Comparison of ENCODE assay signal across 13 mouse cellular contexts in genomic region chr14:54190305-54191025, GRCm38 (mm10).
A peak's percentile ranks its signal among the peaks of the same experiment; 100 is the strongest.
DNase-seq lines count a peak whose midpoint lies in the region; ATAC-seq lines count a peak whose summit lies in the region.
"Had no signal": no experiment of that assay in that cellular context is flagged by ENCODE, and none has a peak within 500 bp of the region (broad histone marks: within the 10 kb centered on the region; RNA-seq: fewer than 3 reads in every experiment).

No protein-coding gene starts in this region.

- no peak overlapping the region for H3K4me2 ChIP-seq in heart, embryonic 14.5 days (ENCODE audit: low read length)
- no peak overlapping the region for H3K4me2 ChIP-seq in lung, embryonic 16.5 days (ENCODE audit: low read depth, low read length)
- no peak overlapping the region for H3K4me2 ChIP-seq in embryonic facial prominence, embryonic 12.5 days (replicated peaks)
- H3K4me2 ChIP-seq: forebrain, embryonic 12.5 days had no signal

- H3K36me3 ChIP-seq in heart, embryonic 14.5 days (ENCODE audit: control insufficient read depth, insufficient read depth, low read length), result no peaks in the 10 kb centered on the region
- H3K36me3 ChIP-seq in lung, embryonic 16.5 days (ENCODE audit: control insufficient read depth, insufficient read depth, low read length), result no peaks in the 10 kb centered on the region
- H3K36me3 ChIP-seq in embryonic facial prominence, embryonic 12.5 days, result no peaks in the 10 kb centered on the region
- H3K36me3 ChIP-seq: forebrain, embryonic 12.5 days had no signal

- peak overlapping the region; percentile 81 to 82 for H3K27ac ChIP-seq in heart, embryonic 14.5 days (replicated peaks in 1 of 2; ENCODE audit: control insufficient read depth in 1 of 2, insufficient read depth in 1 of 2, low read depth in 2 of 2, low read length in 2 of 2)
- peak overlapping the region; percentile 41 for H3K27ac ChIP-seq in lung, embryonic 16.5 days (ENCODE audit: low read length)
- peak overlapping the region; percentile 48; the same call in 1 of the 2 replicates for H3K27ac ChIP-seq in embryonic facial prominence, embryonic 12.5 days
- H3K27ac ChIP-seq: forebrain, embryonic 12.5 days; liver, embryonic 14.5 days had no signal

- 43% methylated on average over 7 of the region's 7 CpGs for WGBS in heart, embryonic 14.5 days
- 49% methylated on average over 7 of the region's 7 CpGs for WGBS in lung, embryonic 16.5 days
- WGBS in embryonic facial prominence, embryonic 12.5 days, result 63% methylated on average over 7 of the region's 7 CpGs

- no peaks in the 10 kb centered on the region for H3K27me3 ChIP-seq in heart, embryonic 14.5 days (ENCODE audit: control insufficient read depth, insufficient read depth, low read length)
- no peaks in the 10 kb centered on the region for H3K27me3 ChIP-seq in lung, embryonic 16.5 days (ENCODE audit: control insufficient read depth, insufficient read depth, low read depth, low read length)
- H3K27me3 ChIP-seq in embryonic facial prominence, embryonic 12.5 days, result no peaks in the 10 kb centered on the region
- H3K27me3 ChIP-seq: forebrain, embryonic 12.5 days had no signal

- H3K9me3 ChIP-seq in heart, embryonic 14.5 days (ENCODE audit: control insufficient read depth, low read length), result no peaks in the 10 kb centered on the region
- no peaks in the 10 kb centered on the region for H3K9me3 ChIP-seq in lung, embryonic 16.5 days (ENCODE audit: control insufficient read depth, low read length)
- H3K9me3 ChIP-seq in embryonic facial prominence, embryonic 12.5 days, result no peaks in the 10 kb centered on the region
- H3K9me3 ChIP-seq: forebrain, embryonic 12.5 days had no signal

- H3K9ac ChIP-seq in heart, embryonic 14.5 days (ENCODE audit: low read length), result no peak overlapping the region
- no peak overlapping the region for H3K9ac ChIP-seq in lung, embryonic 16.5 days (ENCODE audit: low read length)
- no peak overlapping the region for H3K9ac ChIP-seq in embryonic facial prominence, embryonic 12.5 days
- H3K9ac ChIP-seq: forebrain, embryonic 12.5 days; liver, embryonic 14.5 days had no signal

- DNase-seq in heart, postnatal 25 days (ENCODE audit: low spot score), result no peak
- no peak for DNase-seq in lung, adult 18-20 months
- peak; percentile 37 for DNase-seq in lung, postnatal 10 days
- DNase-seq in cerebellum, postnatal 4 days (ENCODE audit: low spot score in 2 of 2), result no peak
- DNase-seq in gastrocnemius, postnatal 36 days, result no peak
- DNase-seq: cerebellum, postnatal 14 days; right cerebral cortex, postnatal 14 days; thymus, postnatal 14 days had no signal

- peak; percentile 58 for ATAC-seq in heart, embryonic 14.5 days (ENCODE audit: insufficient number of reproducible peaks, insufficient read depth, low FRiP score, low read depth)
- ATAC-seq in lung, embryonic 16.5 days (ENCODE audit: low read depth), result peak; percentile 39
- no peak for ATAC-seq in embryonic facial prominence, embryonic 12.5 days (ENCODE audit: insufficient number of reproducible peaks, insufficient read depth, low FRiP score, low TSS enrichment)

- H3K4me1 ChIP-seq in heart, embryonic 14.5 days (ENCODE audit: control insufficient read depth in 2 of 2, insufficient read depth in 2 of 2, low read length in 2 of 2), result peaks cover 36 to 59% of the 10 kb centered on the region in 2 experiments
- H3K4me1 ChIP-seq in lung, embryonic 16.5 days (replicated peaks; ENCODE audit: control insufficient read depth, insufficient read depth, low read length), result 0 out of 2 replicates have a peak, but pooled peaks cover 8% of the 10 kb centered on the region
- H3K4me1 ChIP-seq in embryonic facial prominence, embryonic 12.5 days, result peaks cover 7% of the 10 kb centered on the region; the same call in 1 of the 2 replicates

- H3K4me3 ChIP-seq in heart, embryonic 14.5 days (ENCODE audit: control insufficient read depth in 1 of 2, insufficient read depth in 1 of 2, low read depth in 1 of 2, low read length in 2 of 2), result no peak overlapping the region
- H3K4me3 ChIP-seq in lung, embryonic 16.5 days (ENCODE audit: low read length), result no peak overlapping the region
- H3K4me3 ChIP-seq in embryonic facial prominence, embryonic 12.5 days, result no peak overlapping the region
- H3K4me3 ChIP-seq: forebrain, embryonic 12.5 days had no signal

- intact Hi-C loops in heart, postnatal 25 days (cut with DNase I), result no loop called here
- intact Hi-C loops in gastrocnemius, postnatal 36 days (cut with DNase I), result no loop called here
